Mouse (Mus musculus) adrenal gland, postnatal 36 days (tissue): ENCODE results near the gene Lrrc58. TPM values are rescaled to one million over a fixed set of nuclear protein-coding genes. Genes with fewer than 3 reads are reported as not detected.

Source experiments
- DNase-seq, 2 experiments: peaks; one replicate each; pipeline ENCODE4 v3.0.0; 2021; ENCODE audit warnings: mixed read lengths in 1 of 2
- total RNA-seq, 2 experiments: library from RNA; stranded (reverse); gene quantifications; 2 replicates each; pipeline ENCODE4 v1.2.3; 2021

The Lrrc58 gene
- total RNA-seq, 2 experiments from 2014 or later: 196 to 310 TPM

DNA sequence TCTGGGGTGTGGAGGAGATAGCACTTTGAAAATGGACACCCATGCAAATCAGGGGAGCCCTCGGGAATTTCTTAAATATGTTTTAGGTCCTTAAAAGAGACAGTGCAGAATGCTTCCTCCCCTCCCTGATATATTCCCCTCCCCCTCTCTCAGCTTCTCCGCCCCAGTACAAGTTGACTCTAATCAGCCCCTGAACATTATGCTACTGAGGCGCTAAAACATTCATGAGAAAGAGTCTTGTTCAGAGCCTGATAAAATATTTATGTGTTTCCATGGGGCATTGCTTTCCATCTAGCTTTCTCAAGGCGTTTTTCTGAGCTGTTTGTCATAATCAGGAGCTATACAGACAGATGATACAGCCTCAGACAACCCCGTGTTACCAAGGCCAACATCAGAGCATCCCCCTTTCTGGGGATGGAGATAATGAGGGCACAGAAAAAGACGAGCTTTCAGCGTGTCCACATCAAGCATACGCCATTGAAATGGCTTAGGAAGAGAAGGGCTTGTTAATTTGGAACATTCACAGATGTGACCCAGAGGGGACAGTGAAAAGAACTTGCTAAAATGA, 52.7 kb downstream of the Lrrc58 start:
- no peak for DNase-seq

DNA sequence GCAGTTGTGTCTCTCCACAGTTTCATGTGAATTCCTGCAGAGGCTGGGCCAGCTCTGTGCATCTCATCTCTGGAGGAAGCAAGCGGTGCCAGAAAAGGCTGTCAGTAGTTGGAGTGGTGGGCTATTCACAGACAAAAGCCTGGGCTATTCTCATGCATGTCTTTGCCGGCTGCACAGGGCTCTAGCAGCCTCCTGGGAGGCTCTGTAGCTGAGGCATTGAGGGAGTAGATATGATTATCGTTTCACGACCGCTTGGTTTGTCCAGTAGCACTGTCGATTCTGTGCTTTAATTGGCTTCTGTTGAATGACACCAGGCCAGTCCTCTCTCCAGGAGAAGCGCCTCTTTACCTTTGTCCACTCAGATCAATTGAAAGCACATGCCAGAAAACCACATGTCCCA, 57.9 kb downstream of the Lrrc58 start:
- no peak for DNase-seq

- DNase-seq: no peak
Measured at GRCm38 (mm10) chr16:37927117-37927516, 58.9 kb downstream of the Lrrc58 start.

- no peak for DNase-seq
Measured at GRCm38 (mm10) chr16:37929006-37929405, 60.8 kb downstream of the Lrrc58 start.

- DNase-seq: no peak
Measured at GRCm38 (mm10) chr16:37929626-37930025, 61.4 kb downstream of the Lrrc58 start.

- DNase-seq: no peak
Measured at GRCm38 (mm10) chr16:37934932-37935331, 66.7 kb downstream of the Lrrc58 start.

DNA sequence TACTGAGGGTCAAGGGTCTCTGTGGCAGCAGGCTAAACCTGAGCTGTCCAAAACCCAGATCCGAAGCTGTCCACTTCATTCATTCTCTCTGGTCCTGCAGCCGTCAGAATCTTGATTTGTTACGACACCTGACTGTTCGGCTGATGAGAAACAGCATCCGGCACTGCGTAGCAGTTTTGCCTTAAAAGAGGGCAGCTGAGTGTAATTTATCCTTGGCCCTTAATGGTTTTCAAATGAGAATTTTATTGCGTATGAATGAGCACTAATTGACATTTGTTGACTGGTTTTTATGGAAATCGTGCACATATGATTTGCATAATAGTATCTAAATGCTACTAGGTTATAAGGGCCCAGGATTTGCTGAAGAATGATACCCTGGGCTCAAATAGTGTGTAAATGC, 69.1 kb downstream of the Lrrc58 start:
- DNase-seq: no peak

Other genes starting within 250 kb of the Lrrc58 start
- 100 to 1,000 TPM; 127 to 152 TPM for gene Ndufb4, start 213.9 kb upstream of the Lrrc58 start, total RNA-seq
- gene Fstl1, start 91.5 kb upstream of the Lrrc58 start, total RNA-seq: 10 to 100 TPM; 59.3 to 87.0 TPM
- under 1 TPM in 1 of 2 experiments, not detected in 1; 0.49 TPM for gene Gm36028, start 7.2 kb upstream of the Lrrc58 start, total RNA-seq
- under 1 TPM; 0.10 to 0.13 TPM for gene Gpr156, start 48.1 kb downstream of the Lrrc58 start, total RNA-seq
- 10 to 100 TPM; 59.0 to 70.0 TPM for gene Gsk3b, start 220.6 kb downstream of the Lrrc58 start, total RNA-seq